Comparison of ENCODE assay signal across 23 mouse cellular contexts in the genomic region with DNA sequence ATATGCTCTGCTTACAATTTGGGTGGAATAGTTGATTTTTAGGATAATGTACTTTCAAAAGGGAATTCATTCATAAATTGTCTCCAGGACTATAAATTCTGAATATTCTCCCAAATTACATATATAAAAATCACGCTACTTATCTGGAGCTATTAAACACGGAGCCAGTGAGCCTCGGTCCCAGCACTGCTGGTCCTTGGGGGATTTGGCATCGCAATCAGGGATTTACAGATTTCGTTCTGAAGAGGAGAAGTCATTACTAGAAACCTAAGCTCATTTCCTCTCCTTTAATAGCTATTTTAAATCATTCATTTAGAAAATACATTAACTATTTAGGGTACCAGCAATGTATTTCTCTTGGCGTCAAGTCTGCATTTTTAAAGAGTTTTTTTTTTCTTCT. TPM values are rescaled to one million over a fixed set of nuclear protein-coding genes. Genes with fewer than 3 reads are reported as not detected.
"Had no signal": no experiment of that assay in that cellular context is flagged by ENCODE, and none has a peak within 500 bp of the region (broad histone marks: within the 10 kb centered on the region; RNA-seq: fewer than 3 reads in every experiment).

No protein-coding gene starts in this region.

- H3K4me1 ChIP-seq: lung, embryonic 15.5 days; megakaryocyte, embryonic 14.5 days; stomach, embryonic 15.5 days had no signal

- H3K9ac ChIP-seq: liver, postnatal 0 days; lung, embryonic 15.5 days; midbrain, embryonic 13.5 days; neural tube, embryonic 13.5 days; stomach, embryonic 15.5 days had no signal

- H3K4me3 ChIP-seq: lung, embryonic 15.5 days; megakaryocyte, embryonic 14.5 days; midbrain, embryonic 13.5 days; neural tube, embryonic 13.5 days; stomach, embryonic 15.5 days had no signal

- H3K36me3 ChIP-seq: lung, embryonic 15.5 days; midbrain, embryonic 13.5 days; neural tube, embryonic 13.5 days; stomach, embryonic 15.5 days had no signal

- DNase-seq: liver, postnatal 0 days; lung, adult 2 months; lung, postnatal 14 days; lung, postnatal 36 days; right cerebral cortex, postnatal 14 days; thymus, adult 2 months; thymus, postnatal 25 days; thymus, postnatal 4 days had no signal

- H3K27ac ChIP-seq: lung, embryonic 15.5 days; macrophage; midbrain, embryonic 13.5 days; neural tube, embryonic 13.5 days; stomach, embryonic 15.5 days; stomach, postnatal 0 days had no signal

- H3K9me3 ChIP-seq: lung, embryonic 15.5 days; megakaryocyte, embryonic 14.5 days; midbrain, embryonic 13.5 days; neural tube, embryonic 13.5 days; stomach, embryonic 15.5 days had no signal

- ATAC-seq: liver, postnatal 0 days; lung, postnatal 0 days; midbrain, embryonic 13.5 days had no signal

- H3K4me2 ChIP-seq: lung, embryonic 15.5 days; midbrain, embryonic 11.5 days; midbrain, embryonic 13.5 days; neural tube, embryonic 13.5 days; stomach, embryonic 15.5 days had no signal

- H3K27me3 ChIP-seq: lung, embryonic 15.5 days; megakaryocyte, embryonic 14.5 days; midbrain, embryonic 13.5 days; neural tube, embryonic 13.5 days; stomach, embryonic 15.5 days had no signal

RNA-seq across cellular contexts. Expression of gene Gm765, which starts 55.0 kb away (rescaled TPM):
- total RNA-seq: megakaryocyte progenitor cell, adult 5-6 weeks; midbrain, postnatal 0 days; monocyte, adult 5-6 weeks; neutrophil, adult 5-6 weeks had no signal
- polyA plus RNA-seq: lung, embryonic 15.5 days; lung, postnatal 0 days; macrophage; neural tube, embryonic 11.5 days; spleen, adult 2 months; stomach, embryonic 15.5 days; stomach, postnatal 0 days had no signal
